Mouse (Mus musculus): Measurements from ENCODE around the gene Manea. TPM values are rescaled to one million over a fixed set of nuclear protein-coding genes. Genes with fewer than 3 reads are reported as not detected.
"Not testable (repeated sequence)": the region's sequence is repeated elsewhere in the genome, so short reads cannot be mapped to it uniquely, and the experiment has no call there.

Gene Manea
- polyA plus RNA-seq, 1 experiment = 3.5 TPM

DNA sequence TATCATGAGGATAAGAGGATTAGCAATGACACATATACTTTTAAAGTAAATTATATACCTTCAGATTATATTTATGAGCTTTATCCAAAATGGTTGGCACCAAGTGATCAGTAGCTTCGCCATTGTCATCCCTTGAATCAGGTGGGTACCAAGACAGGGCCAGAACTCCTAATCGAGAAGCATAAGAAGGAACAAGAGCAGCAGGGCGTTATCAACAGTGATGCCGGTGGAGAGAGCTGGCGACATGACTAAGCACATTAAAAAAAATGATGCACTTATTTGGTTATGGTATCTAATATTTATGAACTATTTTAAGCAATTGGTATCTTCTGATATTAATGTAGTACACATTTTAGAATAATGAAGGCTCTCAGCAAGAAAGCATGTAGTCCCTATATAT, 10.1 kb downstream of the Manea start:
- Histone ChIP-seq H3K4me3 (replicated peaks; ENCODE audit: control insufficient read depth, low read depth, low read length) (no peak overlapping the region), H3K27ac (ENCODE audit: control insufficient read depth, insufficient read depth, low read depth, low read length, poor library complexity) (no peak overlapping the region), H3K4me1 (ENCODE audit: control insufficient read depth, insufficient read depth, low read length) (no peaks in the 10 kb centered on the region; the same call in 1 of the 2 replicates)
- WGBS = 82% methylated on average over 5 of the region's 5 CpGs
- no peak for TF ChIP-seq POLR2A (IDR thresholded peaks at IDR 0.05; ENCODE audit: borderline replicate concordance, control insufficient read depth, low read depth, low read length)
- TF ChIP-seq CTCF (IDR thresholded peaks at IDR 0.05; ENCODE audit: control insufficient read depth, insufficient read depth, low read length) = no peak

- not testable (repeated sequence) for H3K4me1 ChIP-seq (ENCODE audit: control insufficient read depth, insufficient read depth, low read length); H3K27ac ChIP-seq (ENCODE audit: control insufficient read depth, insufficient read depth, low read depth, low read length, poor library complexity); H3K4me3 ChIP-seq (replicated peaks; ENCODE audit: control insufficient read depth, low read depth, low read length)
- WGBS = 69% methylated on average over 1 of the region's 1 CpGs
Observed at GRCm38 (mm10) chr4:26304731-26305130, 42.0 kb downstream of the Manea start.

- Histone ChIP-seq H3K27ac (ENCODE audit: control insufficient read depth, insufficient read depth, low read depth, low read length, poor library complexity) (no peak overlapping the region), H3K4me3 (replicated peaks; ENCODE audit: control insufficient read depth, low read depth, low read length) (no peak overlapping the region), H3K4me1 (ENCODE audit: control insufficient read depth, insufficient read depth, low read length) (no peaks in the 10 kb centered on the region)
- WGBS = 35% methylated on average over 1 of the region's 1 CpGs
- TF ChIP-seq POLR2A (IDR thresholded peaks at IDR 0.05; ENCODE audit: borderline replicate concordance, control insufficient read depth, low read depth, low read length) (no peak), CTCF (IDR thresholded peaks at IDR 0.05; ENCODE audit: control insufficient read depth, insufficient read depth, low read length) (no peak)
Observed at GRCm38 (mm10) chr4:26277112-26277716, 69.5 kb downstream of the Manea start.

DNA sequence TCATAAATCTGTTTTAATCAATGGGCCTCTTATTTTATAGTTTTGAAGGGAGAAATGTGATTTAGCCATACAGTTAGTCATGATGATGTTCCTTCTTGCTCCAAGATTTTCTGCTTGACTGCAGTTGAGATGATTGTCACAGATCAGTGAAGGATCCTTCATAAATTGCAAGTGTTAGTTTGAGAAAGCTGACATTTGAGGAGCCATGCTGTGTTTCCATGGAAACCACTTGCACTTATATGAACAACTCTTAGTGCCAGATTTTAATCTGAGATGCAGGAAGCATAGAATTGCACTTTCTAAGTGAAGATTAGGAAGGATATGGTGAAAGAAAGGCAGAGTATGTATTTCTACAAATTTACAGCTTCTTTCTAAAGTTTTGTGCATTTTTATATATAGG, 70.4 kb downstream of the Manea start:
- Histone ChIP-seq H3K27ac (ENCODE audit: control insufficient read depth, insufficient read depth, low read depth, low read length, poor library complexity) (no peak overlapping the region), H3K4me3 (replicated peaks; ENCODE audit: control insufficient read depth, low read depth, low read length) (no peak overlapping the region), H3K4me1 (ENCODE audit: control insufficient read depth, insufficient read depth, low read length) (no peaks in the 10 kb centered on the region)
- no peak for TF ChIP-seq CTCF (IDR thresholded peaks at IDR 0.05; ENCODE audit: control insufficient read depth, insufficient read depth, low read length)
- TF ChIP-seq POLR2A (IDR thresholded peaks at IDR 0.05; ENCODE audit: borderline replicate concordance, control insufficient read depth, low read depth, low read length) = no peak

GRCm38 (mm10) chr4:26275769-26276168, 70.9 kb downstream of the Manea start:
- 81% methylated on average over 2 of the region's 2 CpGs for WGBS
- Histone ChIP-seq H3K4me1 (ENCODE audit: control insufficient read depth, insufficient read depth, low read length) (no peaks in the 10 kb centered on the region), H3K4me3 (replicated peaks; ENCODE audit: control insufficient read depth, low read depth, low read length) (no peak overlapping the region), H3K27ac (ENCODE audit: control insufficient read depth, insufficient read depth, low read depth, low read length, poor library complexity) (no peak overlapping the region)
- TF ChIP-seq CTCF (IDR thresholded peaks at IDR 0.05; ENCODE audit: control insufficient read depth, insufficient read depth, low read length) (no peak), POLR2A (IDR thresholded peaks at IDR 0.05; ENCODE audit: borderline replicate concordance, control insufficient read depth, low read depth, low read length) (no peak)
